Mouse (Mus musculus) cerebellum, adult 18-20 months (tissue): ENCODE measurements at regions not wholly inside any gene's neighbourhood (a gene's known extent, or its start where the extent isn't known, plus 50 kb on each side); places are given as distances from the start of the nearest gene placed in this dataset.

ENCODE experiments used
- DNase-seq, 2 experiments: peaks; one replicate each; pipeline ENCODE4 v3.0.0; 2021

GRCm38 (mm10) chr2:46358225-46358624 is 1241.0 kb upstream of the Zeb2 start:
- DNase-seq, result no peak

DNA sequence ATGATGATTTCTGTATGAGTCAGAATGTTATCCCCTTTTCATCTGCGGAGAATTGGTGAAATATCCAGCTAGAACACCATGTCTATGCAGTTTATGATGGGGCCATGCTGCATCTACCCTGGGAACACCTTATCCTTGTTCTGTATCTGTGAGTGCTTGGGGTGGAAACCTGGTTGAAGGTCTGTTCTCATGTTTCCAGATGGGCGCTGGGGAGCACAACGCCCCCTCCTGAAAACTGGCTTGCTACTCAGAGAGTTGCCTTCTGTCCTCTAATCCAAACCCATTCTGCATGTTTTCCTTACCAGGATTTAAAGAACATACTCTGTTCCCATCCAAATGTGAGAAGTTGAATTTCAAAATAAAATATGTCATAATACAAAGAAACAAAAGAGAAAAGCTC is 1239.5 kb upstream of the Zeb2 start:
- no peak for DNase-seq

- no peak for DNase-seq
Observed at GRCm38 (mm10) chr2:46340694-46341093, 1223.5 kb upstream of the Zeb2 start.

GRCm38 (mm10) chr2:46316666-46317065 is 1199.5 kb upstream of the Zeb2 start:
- DNase-seq, result no peak

DNA sequence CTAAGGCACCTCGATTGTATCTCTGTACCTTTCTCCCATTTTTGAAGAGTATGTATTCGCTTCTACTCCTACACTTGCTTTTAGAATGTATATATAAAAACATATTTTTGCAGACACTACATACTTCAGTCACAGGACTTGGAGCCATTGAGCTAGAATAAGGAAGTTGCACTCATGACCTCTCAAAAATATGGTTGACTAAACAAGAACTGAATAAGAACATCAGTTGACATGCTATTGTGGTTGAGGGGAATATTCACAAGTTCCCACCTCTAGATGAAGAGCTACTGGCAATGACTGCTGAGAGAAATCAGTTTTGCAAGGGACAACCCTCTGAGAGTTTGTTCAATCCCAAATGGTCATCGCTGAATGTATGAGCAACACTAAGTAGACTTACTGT is 1198.0 kb upstream of the Zeb2 start:
- DNase-seq, result no peak

DNA sequence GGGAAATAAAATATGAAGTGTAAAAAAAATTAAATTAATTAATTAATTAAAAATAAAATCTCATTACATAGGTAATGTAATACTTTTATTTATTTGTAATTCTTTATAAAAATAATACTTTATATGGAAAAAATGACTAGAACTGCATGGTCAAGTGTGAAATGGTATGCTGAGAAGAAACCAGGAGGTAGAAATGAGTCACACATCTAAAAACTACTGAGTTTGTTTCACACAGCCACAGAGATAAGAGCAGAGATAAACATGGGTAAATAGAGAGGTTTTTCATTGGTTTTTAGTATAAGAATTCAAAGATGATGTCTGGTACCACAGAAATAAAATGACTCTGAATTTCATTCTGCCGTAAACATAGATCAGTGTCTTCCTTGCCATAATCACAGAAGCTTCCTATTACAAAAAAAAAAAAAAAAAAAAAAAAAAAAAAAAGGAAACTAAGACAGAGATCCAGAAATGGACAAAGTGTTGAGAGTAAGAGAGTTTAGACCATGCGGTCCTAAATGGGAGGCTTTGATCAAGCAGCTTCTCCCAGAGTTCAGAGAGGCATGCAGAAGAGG is 1190.5 kb upstream of the Zeb2 start:
- DNase-seq, result no peak

DNA sequence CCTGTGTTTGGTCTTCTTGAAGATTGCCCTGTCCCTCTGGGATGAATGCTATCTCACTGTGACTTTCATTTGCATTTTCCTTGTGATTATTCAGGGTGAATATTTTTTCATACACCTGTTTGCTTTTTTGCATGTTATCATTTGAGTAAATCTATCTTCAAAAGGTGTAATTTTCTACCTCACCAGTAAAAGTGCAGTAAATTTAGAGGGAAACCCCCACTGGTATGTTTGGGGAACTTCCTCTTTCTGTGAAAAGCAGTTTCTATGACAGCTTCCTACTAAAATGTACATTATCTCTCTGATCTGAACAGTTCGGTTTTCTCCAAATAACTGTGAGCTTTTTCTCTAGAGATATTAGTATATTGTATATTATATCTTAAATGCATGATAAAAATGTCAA is 1185.4 kb upstream of the Zeb2 start:
- no peak for DNase-seq

GRCm38 (mm10) chr2:46297274-46297843 is 1180.2 kb upstream of the Zeb2 start:
- DNase-seq, result no peak

DNA sequence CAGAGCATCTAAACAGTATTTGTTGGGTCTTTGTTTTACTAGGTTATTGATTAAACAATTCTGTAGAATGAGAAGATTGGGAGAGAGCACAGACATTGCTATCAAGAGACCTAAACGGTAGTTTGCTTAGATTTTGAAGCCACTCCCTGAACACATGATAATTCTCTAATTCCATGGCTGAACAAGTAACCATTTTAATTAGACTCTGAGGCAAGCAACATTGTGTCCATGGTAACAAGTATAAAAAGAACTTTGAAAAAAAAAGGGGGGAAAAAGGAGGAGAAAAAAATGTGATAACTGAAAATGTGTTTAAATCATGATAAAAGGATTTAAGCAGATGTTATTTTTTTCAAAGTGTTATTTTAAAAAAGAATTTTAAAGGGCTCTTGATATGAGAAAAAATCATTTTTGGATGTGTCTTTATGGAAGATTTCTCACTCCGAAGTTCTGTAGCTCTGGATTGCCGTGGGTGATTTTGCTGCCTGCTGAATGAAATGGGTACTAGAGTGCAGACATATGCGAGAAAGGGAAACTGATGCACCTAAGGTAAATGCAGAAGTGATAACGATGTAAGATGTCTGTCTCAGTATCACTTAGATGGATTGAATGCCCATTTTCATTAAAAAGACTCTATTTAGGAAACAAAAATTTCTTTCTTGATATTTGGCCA is 1166.9 kb upstream of the Zeb2 start:
- no peak for DNase-seq

DNA sequence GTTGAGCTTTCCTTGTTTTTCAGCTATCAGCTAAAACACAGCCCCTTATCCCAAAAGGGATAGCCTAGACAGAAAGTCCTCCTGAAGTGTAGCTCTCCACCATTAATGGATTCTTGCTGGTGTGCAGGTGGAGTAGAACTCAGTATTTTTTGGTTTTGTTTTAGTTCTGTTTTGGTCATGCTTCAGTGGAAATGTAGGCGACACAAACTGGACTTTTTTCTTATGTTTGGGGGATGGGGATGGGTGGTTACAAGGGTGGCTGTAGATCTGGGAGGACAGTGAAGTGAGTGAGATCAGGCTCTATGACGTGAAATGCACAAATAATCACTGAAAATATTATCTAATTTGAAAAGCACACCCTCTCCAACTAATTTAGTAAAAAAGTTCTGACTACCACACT is 1163.6 kb upstream of the Zeb2 start:
- DNase-seq, result no peak

DNA sequence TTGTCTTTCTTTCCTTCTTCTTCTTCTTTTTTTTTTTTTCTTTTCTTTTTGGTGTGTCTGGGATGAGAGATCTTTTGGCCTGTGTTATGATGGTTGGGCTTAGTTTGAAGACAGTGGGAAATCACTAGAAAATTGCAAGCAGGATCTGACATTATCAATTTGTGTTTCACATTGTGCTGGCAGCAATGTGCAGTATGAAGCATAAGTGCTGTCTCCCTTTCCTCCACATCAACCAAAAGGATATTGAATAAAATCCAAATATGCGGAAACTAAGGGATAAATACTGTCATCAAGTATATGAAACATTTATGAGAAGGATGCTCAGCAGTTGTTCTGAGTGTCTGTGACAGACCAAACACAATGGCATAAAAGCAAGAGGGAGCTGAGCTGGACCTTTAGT is 1144.4 kb upstream of the Zeb2 start:
- no peak for DNase-seq

DNA sequence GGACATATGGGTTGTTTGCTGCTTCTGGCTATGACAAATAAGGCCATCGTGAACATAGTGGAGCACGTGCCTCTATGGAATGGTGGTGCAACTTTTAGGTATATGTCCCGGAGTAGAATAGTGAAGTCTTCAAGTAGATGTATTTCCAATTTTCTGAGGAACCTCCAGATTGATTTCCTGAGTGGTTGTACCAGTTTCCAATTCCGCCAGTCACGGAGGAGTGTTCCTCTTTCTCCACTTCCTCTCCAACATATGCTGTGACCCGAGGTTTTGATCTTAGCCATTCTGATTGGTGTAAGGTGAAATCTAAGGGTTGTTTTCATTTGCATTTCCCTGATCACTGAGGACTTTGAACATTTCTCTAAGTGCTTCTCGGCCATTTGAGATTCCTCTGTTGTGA is 1134.4 kb upstream of the Zeb2 start:
- no peak for DNase-seq

DNA sequence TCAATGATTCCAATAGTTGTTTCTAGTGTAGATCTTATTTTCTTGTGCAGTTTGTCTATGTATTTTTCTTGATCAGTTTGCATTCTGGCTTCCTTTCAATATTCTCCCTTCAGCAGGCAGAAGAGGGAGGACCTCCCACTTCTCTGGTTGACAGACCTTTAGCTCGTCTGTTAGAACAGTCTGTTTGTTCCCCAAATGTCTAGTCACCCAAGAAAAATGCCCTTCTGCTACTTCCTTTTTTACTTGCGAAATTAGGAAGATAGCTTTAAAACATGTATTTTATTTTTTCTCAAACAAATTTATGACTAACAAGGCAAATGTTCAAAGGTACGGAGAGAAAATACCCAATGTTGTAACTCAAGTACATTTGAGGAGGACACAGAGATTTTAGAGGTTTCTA is 1128.5 kb upstream of the Zeb2 start:
- DNase-seq, result no peak

DNA sequence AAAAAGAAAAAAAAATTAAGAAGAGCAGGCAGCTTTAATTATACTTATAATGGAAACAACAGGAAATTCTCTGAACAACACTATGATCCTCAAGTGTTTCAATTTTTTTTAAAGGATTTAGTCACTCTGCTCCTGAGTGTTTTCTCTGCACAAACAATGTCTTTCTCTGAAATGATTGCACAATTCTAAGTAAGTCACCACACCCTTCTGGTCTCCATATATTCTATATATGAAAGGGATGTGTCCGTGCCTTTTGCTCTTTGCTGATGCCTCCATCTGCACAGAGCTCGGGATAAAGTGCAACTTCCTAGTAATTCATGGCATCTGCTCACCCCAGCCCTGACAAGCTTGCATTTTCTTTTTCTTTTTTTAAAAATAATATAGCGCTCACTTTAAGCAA is 1127.5 kb upstream of the Zeb2 start:
- DNase-seq, result no peak

DNA sequence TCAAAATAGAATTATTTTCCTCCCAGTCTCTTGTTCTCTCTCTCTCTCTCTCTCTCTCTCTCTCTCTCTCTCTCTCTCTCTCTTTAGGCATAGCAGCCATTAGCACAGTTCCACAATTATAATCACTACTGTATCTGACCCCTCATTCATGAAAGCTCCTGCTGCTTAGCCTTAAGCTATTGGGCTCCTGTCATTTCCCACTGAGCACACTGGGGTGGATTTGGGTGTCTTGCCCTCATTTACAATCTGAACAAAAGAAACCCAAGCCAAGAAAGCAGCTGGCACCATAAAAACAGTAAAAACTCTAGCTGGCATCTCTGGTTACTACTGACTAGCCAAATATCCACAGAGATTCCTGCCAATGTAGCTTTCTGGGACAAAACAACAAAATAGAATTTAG is 1125.6 kb upstream of the Zeb2 start:
- peak in 1 of 2 experiments; percentile 2 for DNase-seq

DNA sequence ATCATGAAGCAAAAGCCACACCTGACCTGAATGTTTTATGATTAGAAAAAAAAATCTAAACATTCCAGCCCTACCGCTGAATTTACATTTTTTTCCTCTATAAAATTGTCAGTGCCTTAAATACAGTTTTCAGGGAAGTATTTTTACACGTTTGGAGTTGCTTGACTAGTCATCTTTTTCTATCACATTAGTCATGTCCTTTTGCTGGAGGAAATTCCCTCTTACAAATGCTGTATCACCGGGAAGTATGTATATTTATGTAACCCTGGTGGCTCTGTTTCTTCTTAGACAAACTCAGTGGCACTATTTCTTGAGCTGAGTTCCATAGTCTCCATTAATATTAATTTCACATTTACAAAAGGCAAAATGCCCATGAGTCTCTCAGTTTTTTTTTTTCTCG is 1122.7 kb upstream of the Zeb2 start:
- no peak for DNase-seq

GRCm38 (mm10) chr2:46230791-46231450 is 1113.7 kb upstream of the Zeb2 start:
- no peak for DNase-seq

DNA sequence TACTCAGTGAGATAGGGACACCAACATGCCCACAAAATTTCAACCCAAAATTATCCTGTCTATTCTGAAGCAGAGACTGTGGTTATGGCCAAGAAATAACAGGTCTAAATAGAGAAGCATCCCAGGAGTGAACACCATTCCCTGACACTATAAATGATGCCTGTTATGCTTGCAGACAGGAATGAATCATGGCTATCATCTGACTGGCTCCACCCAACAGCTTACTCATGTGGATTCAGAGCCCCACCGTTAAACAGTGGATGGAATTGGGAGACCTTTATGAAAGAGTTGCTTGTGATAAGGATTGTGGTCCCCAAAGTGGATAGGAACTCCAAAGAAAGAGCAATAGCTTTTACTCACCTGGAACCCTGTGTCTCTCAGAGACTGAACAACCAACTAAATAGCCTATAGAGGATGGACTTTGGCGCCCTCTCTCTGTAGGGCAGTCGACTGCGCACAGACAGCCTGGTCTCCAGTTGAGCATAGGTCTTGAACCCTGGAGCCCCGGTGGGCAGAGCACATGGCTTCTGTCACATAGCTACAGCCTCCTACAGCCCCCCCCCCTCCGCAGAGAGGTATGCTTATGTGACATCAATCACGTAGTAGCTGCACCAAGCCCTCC is 1101.3 kb upstream of the Zeb2 start:
- no peak for DNase-seq

GRCm38 (mm10) chr2:46199341-46199740 is 1082.1 kb upstream of the Zeb2 start:
- DNase-seq, result no peak

- no peak for DNase-seq
Observed at GRCm38 (mm10) chr2:46187265-46187888, 1070.2 kb upstream of the Zeb2 start.

GRCm38 (mm10) chr2:46183241-46183640 is 1066.0 kb upstream of the Zeb2 start:
- DNase-seq, result no peak

- no peak for DNase-seq
Observed at GRCm38 (mm10) chr2:46179741-46180140, 1062.5 kb upstream of the Zeb2 start.

DNA sequence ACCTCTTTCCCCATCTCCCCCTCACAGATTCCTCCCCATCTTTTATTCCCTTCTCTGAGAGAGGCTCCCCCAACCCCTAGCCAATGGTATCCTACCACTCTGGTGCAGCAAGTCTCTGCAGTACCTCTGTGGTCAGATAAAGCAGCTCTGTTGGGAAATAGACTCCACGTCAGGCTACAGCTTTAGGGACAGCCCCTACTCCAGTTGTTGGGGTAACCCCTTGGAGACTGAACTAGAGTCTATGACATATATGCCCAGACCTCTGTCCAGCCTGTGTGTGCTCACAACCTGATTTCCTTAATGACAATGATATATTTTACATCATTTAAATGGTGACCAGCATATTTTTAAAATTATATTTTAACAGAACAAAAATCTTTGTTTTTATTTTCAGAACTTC is 1051.3 kb upstream of the Zeb2 start:
- DNase-seq, result no peak
